Mouse (Mus musculus) ES-E14 (cell line): ENCODE results near the gene Arl15.

ENCODE experiments used
- CHD2 ChIP-seq: IDR thresholded peaks from 2 replicates; pipeline ENCODE4 v1.6.1; 2014; ENCODE audit warnings: mild to moderate bottlenecking, low read depth, low read length, inconsistent platforms
- HCFC1 ChIP-seq: IDR thresholded peaks from 2 replicates; pipeline ENCODE4 v1.6.1; 2012; ENCODE audit warnings: low read length, inconsistent platforms, borderline replicate concordance; ENCODE audit not compliant: insufficient read depth
- ZC3H11A ChIP-seq: IDR thresholded peaks from 2 replicates; pipeline ENCODE4 v1.6.1; 2012; ENCODE audit warnings: low read depth, mild to moderate bottlenecking, inconsistent platforms, low read length, borderline replicate concordance
- ZNF384 ChIP-seq: IDR thresholded peaks from 2 replicates; pipeline ENCODE4 v1.6.1; 2012; ENCODE audit warnings: low read depth, low read length, inconsistent platforms

- no peak for TF ChIP-seq ZNF384
- TF ChIP-seq ZC3H11A, result no peak
- no peak for TF ChIP-seq HCFC1
- TF ChIP-seq CHD2, result no peak
Observed at GRCm38 (mm10) chr13:113869212-113870205, 75.2 kb downstream of the Arl15 start.
